Mouse (Mus musculus) olfactory bulb, adult 2 months (tissue): ENCODE results near the gene Cast. TPM values are rescaled to one million over a fixed set of nuclear protein-coding genes. Genes with fewer than 3 reads are reported as not detected.

Source experiments
- H3K27ac ChIP-seq: fragments of 200-500 bp; 2 replicates; pipeline ENCODE4 v1.5.1; 2012; ENCODE audit warnings: low read depth, low read length; ENCODE audit not compliant: insufficient read depth
- H3K4me1 ChIP-seq: fragments of 200-500 bp; 2 replicates; pipeline ENCODE4 v1.6.1; 2012; ENCODE audit warnings: low read length; ENCODE audit not compliant: control insufficient read depth, insufficient read depth
- H3K4me3 ChIP-seq: fragments of 200-500 bp; 2 replicates; pipeline ENCODE4 v1.5.1; 2012; ENCODE audit warnings: mild to moderate bottlenecking, low read depth, low read length, moderate library complexity; ENCODE audit not compliant: insufficient read depth
- CTCF ChIP-seq: fragments of 200-500 bp; IDR thresholded peaks from 2 replicates; pipeline ENCODE4 v1.5.1; 2012; ENCODE audit warnings: low read depth, mild to moderate bottlenecking, low read length, moderate library complexity; ENCODE audit not compliant: insufficient read depth
- POLR2A ChIP-seq: fragments of 200-500 bp; IDR thresholded peaks from 2 replicates; pipeline ENCODE4 v1.6.1; 2012; ENCODE audit warnings: mild to moderate bottlenecking, low read depth, low read length, moderate library complexity; ENCODE audit not compliant: insufficient read depth
- WGBS: fragments of 180-500 bp; shearing (Covaris S2); methylation state at CpG from one replicate; pipeline ENCODE4 v1.1.7; 2018; 5-methylcytosine and 5-hydroxymethylcytosine counted together
- polyA plus RNA-seq: library from polyadenylated mRNA; stranded (reverse); fragments of >200 nt; gene quantifications from 2 replicates; pipeline ENCODE4 v1.2.4, GENCODE M21; 2012; ENCODE audit warnings: low replicate concordance; ENCODE audit not compliant: missing spikeins, insufficient read depth, insufficient read length

The Cast gene
- polyA plus RNA-seq, 1 experiment = not detected

DNA sequence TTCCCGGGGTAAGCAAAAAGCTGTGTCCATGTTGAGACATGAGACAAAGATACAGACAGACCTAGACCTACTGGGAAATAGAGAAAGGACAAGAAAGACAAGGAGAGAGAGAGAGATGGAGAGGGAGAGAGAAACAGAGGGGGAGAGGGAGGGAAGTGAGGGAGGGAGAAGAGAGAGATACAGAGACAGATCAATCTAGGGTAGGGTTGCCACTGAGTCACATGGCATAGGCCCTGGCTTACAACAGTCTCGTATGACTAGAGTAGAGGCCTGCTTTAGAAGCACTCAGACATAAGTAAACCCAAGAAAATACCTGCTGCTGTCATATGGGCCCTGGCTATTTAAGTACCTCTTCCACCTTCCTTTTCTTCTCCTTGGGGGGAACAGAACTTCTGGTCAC lies 72.2 kb downstream of the Cast start:
- Histone ChIP-seq H3K4me3 (no peak overlapping the region), H3K4me1 (no peaks in the 10 kb centered on the region), H3K27ac (no peak overlapping the region)
- TF ChIP-seq CTCF (no peak), POLR2A (no peak)
- 84% methylated on average over 2 of the region's 2 CpGs for WGBS

DNA sequence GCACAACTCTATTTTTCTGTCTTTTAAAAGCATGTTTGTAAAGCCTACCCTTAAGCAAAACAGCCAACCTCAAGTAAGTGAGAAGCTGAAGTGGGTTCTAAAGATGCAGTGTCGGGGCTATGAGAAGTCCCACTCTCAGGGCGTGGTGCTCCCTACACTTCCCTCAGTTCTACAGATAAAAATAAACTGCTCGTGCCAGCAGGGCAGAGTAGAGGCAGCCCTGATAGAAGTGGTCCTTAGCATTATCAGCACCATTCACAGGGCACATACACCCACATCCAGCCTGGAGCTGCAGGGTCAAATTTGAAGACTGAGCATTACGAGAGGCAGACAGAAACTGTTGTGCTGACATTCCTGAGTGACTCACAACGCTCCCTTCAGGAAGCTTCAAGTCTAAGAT lies 72.8 kb downstream of the Cast start:
- TF ChIP-seq POLR2A (no peak), CTCF (no peak)
- H3K27ac ChIP-seq = no peak overlapping the region
- H3K4me3 ChIP-seq = no peak overlapping the region
- no peaks in the 10 kb centered on the region for H3K4me1 ChIP-seq
- 90% methylated on average over 5 of the region's 5 CpGs for WGBS

DNA sequence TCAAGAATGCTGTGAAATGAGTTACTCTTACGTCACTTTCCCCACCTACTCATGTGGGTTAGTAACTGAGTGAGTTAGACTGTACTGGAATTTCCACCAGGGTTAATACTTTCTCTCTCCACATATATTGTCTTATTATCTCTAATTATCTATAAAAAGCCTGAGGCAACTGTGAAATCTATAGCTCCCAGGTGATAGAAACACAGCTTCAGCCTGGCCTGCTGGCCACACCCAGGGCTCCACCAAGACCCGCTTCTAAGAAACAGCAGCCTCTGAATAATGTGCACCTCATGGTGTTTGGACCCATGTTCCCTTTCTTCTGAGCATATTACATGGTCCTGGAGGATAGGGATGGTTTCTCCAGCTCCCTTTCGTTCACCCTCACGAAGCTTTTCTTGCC lies 74.9 kb downstream of the Cast start:
- H3K4me3 ChIP-seq = no peak overlapping the region
- WGBS = 92% methylated on average over 4 of the region's 4 CpGs
- H3K27ac ChIP-seq = no peak overlapping the region
- H3K4me1 ChIP-seq = no peaks in the 10 kb centered on the region
- TF ChIP-seq CTCF (no peak), POLR2A (no peak)

DNA sequence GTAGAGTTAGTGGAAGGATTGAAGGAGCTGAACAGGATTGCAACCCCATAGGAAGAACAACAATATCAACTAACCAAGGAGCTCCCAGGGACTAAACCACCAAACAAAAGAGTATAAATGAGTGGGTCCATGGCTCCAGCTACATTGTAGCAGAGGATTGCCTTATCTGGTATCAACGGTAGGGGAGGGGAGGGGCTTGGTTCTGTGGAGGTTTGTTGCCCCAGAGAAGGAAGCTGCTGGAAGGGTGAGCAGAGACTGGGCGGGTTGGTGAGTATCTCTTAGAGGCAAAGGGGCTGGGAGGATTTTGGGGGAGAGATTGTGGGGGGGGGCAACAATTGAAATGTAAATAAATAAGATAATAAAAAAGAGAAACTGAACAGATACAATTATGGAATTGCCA lies 89.6 kb downstream of the Cast start:
- no peak overlapping the region for H3K4me3 ChIP-seq
- no peaks in the 10 kb centered on the region for H3K4me1 ChIP-seq
- TF ChIP-seq POLR2A (no peak), CTCF (no peak)
- 85% methylated on average over 2 of the region's 2 CpGs for whole genome bisulfite sequencing
- H3K27ac ChIP-seq = no peak overlapping the region

DNA sequence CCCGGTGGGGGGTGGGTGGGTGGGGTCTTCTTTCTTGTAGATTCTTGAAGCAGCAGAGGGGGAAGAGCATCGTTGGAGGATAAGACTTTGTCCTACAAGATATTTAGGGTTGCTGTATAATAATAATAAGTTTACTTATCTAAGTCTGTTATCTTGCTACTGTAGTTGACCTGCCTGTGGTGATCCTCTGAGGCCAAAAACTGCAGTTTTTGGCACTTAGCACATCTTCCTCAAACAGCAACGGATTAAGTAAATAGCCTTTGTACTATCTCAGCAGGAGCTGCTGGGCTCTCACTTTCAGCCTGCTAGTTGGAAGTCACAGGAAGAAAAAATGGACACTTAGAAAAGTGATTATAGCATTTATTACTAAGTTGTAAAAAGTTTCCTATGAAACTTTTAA lies 112.4 kb downstream of the Cast start:
- no peaks in the 10 kb centered on the region for H3K4me1 ChIP-seq
- no peak overlapping the region for H3K27ac ChIP-seq
- no peak for TF ChIP-seq POLR2A
- TF ChIP-seq CTCF = no peak
- 54% methylated on average over 3 of the region's 3 CpGs for WGBS
- H3K4me3 ChIP-seq = no peak overlapping the region

DNA sequence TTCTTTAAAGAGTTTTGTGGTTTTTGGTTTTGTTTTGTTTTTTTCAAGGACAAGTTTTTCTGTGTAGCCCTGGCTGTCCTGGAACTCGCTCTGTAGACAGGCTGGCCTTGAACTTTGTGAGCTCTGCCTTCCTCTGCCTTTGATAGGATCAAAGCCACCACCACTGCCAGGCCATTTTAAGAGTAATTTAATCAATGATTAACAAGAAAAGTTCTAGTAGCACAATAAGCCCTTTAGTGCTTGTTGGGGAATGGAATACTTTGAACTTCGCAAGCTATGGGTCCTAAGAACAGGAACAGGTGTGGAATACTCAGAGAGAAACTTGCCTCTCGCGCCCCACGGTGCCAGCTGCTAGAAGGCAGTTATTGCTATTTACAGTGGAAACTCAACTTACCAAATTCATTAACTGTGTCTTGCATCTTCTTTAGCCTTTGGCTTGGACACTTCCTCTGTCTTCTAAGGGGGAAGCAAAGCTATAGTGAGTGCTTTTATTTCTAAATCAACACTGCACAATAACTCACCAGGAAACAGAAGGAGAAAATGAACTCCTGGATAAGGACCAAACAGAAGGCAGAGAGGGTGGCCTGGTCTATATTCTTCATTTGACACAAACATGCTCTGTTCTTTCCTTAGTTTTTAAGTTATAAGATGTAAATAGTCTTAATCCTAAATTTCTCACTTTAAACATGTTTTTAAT lies 113.0 kb downstream of the Cast start:
- 90% methylated on average over 5 of the region's 5 CpGs for WGBS

More for the DNA sequence above, 113.0 kb downstream of the Cast start:
- Histone ChIP-seq H3K4me1 (no peaks in the 10 kb centered on the region), H3K27ac (no peak overlapping the region), H3K4me3 (no peak overlapping the region)
- TF ChIP-seq POLR2A (no peak), CTCF (no peak)

Other genes with a start within 250 kb of the Cast start
- gene Erap1, start 169.2 kb downstream of the Cast start, polyA plus RNA-seq = not detected in 2 replicates